Mouse (Mus musculus) right cerebral cortex, postnatal 4 days (tissue): ENCODE measurements at regions not wholly inside any gene's neighbourhood (a gene's known extent, or its start where the extent isn't known, plus 50 kb on each side); places are given as distances from the start of the nearest gene placed in this dataset.
"Not testable (repeated sequence)": the region's sequence is repeated elsewhere in the genome, so short reads cannot be mapped to it uniquely, and the experiment has no call there.

ENCODE experiments used
- DNase-seq: peaks from one replicate; pipeline ENCODE4 v3.0.0-alpha.2; 2022

DNA sequence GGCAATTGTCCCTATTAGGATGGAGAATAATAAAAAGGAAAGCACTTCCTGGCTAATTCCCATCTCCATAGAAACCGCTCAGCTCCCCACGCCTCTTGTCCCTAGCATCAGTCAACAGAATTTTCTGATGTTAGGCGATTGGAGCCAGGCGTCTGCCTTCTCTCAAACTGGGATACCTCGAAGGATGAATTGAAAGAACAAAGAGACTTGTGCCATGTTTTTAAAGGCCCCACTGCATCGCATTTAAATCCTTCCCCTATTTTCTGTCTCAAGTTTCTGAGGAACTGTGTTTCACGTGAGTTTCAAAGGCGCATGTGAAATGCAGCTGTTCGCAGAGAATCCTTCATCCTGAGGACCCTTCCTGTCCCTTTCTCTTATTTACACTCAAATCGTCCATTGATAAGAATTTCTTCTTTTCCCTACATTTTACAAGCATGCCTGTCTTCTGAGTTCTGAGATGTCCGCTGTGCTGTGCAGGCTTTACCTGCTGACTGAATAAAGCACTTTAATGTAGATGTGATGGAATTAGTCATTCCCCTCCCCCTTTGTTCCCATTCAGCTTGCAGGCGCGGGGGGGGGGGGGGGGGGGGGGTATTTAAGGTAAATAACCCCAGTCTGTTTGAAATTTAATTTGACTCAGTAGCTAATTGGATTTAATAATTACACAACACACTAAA is 1163.3 kb downstream of the A830018L16Rik start:
- DNase-seq, result no peak

DNA sequence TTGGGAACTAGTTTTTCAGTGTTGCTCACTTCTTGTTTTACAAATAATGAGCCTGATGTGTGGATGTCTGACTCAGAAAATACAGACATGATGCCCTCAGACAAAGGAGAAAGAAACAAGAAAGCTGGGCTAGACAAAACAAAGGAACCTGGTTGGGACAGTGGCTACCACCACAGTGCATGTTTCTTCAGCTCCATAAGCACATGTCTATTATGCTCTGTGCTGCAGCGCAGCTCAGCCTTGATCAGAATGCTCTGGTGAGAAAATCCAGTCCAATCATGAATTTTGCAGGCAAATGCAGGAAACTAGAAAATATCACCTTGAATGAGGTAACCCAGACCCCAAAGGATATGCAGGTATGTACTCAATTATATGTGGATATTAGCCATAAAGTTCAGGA is 1164.1 kb downstream of the A830018L16Rik start:
- no peak for DNase-seq

DNA sequence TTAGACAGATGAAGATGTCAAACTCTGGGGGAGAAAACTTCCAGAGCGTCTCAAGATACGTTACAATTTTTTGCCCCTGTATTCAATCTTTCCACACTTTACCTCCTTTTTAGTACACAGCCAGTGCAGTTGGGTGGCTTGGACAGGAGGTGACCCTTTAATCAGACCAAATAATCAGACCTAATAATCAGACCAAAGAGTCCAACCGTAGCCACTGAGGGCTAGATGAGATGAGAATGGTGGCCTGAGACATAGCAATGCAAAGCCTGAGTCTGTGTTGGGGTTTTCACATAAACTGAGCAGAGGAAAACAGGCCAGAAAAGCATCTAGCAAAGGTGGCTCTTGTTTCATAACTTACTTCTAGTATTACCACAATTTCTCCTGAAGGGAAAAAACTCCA is 1169.1 kb downstream of the A830018L16Rik start:
- no peak for DNase-seq

DNA sequence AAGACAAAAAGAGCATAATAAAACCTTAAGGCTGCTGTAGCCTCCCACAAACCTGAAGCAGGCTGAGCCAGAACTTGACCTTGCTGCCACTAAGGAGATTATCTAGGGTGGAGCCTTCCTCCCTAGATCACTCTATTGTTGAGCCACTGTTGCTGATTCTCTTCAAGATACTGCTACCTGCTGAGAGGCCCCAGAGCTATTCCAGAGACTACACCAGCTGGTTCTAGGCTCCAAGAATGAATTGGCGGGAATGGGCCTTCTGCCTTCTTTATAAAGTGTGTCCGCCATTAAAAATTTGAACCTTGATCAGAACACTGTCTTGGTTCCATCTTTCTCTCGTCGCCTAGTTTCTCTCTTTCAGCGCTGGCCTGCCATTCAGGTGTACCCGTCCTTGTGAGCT is 1173.1 kb downstream of the A830018L16Rik start:
- DNase-seq, result not testable (repeated sequence)

DNA sequence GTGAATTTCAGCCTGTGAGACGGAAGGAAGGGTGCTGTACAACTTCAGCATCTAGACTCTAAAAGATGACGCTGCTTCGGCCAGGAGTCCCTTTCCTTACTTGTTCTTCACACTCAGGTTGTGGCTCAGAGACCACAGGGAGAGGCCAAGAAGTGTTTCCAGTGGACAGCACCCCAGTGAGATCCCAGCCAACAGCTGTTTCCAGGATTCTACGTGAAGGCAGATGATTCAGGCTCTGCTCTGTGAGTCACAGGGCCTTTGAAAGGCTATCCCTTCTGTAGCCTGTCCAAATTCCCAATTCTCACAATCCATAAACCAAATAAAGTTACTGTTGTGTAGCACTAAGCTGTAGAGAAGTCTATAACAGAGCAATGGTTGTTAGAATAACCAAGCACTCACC is 1198.2 kb downstream of the A830018L16Rik start:
- DNase-seq, result no peak

DNA sequence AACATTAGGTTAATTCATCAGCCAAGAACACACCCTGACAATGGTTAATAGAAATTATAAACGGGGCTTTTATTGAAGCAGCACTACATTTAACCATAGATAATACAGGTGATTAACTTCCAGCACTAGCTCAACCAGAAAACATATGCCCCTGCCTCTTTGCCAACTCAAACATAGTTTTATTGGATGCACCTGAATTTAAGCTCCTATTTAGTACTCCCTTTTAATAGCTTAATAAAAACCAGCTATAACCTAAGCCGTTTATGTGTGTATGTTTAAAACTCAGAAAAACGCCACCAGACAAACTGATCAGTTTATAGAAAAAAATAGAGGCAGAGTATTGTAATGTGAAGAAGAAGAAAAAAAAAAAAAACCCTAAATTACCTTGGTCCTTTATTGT is 1201.4 kb downstream of the A830018L16Rik start:
- no peak for DNase-seq

DNA sequence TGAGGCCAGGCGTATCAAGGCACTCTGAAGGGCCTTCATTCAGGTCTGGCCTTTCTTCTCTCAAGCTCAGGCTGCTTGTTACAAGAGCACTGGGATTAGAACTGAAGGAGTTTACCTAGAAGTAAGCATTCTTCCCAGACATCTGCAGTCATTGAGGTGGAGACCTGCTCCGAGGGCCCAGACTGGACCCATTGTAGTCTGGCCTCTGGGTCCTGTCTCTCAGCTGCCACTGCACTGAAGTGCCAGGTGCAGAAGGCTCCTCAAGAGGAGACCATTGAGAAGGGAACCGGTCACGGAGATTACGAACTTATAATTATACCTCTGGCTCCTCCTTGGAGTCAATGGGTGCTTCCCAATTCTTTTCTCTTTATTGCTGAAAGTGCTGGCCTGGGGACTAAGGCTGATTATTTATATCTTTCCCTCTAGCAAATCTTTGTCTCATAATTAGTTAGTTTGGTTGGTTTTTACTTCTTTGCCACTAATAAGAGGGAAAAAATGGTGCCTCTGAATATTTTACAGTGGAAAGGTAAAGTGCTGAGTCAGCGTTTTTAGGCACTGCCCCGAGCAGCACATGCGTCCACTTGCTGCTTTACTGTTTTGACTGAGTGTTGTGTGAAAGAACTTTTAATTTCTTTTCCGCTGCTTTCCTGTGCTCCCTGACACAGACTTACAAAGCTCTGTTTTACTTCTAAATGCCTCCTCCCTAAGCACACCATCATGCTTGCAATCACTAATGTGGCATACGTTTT is 1202.0 kb downstream of the A830018L16Rik start:
- DNase-seq, result no peak

DNA sequence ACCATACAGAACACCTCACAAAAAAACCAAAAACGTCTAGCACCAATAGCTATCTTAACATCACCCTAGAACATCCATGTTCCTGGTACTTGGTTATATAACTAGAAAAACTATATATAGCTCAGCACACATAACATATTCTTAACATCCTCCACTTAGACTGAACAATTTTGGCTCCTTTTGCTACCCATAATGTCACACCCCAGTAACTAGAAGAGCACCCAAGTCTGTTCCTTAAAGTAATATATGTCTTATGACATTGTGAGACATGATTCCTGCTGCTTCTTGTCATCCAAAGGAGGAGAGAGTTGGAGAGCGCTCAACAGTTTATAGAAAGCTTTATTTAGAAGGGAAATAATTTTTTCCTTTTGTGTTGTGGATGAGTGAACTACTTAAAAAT is 1206.1 kb downstream of the A830018L16Rik start:
- no peak for DNase-seq

DNA sequence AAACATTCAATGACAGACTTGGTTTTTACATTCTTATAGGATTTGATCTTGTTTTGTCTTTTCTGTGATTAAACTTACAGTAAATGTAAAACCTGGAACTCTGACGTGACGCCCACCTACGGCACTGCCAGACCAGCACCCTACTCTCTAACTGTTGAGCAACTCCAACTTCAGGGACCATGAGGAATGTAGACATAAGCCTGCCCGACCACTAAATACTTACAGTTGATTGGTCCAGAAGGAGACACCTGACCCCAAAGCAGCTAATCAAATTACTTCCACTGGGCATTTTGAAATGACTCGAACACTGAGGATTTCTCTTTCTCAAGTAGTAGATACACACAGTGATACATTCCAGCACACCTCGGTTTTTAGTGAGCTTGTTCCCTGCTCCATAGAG is 1206.9 kb downstream of the A830018L16Rik start:
- no peak for DNase-seq

DNA sequence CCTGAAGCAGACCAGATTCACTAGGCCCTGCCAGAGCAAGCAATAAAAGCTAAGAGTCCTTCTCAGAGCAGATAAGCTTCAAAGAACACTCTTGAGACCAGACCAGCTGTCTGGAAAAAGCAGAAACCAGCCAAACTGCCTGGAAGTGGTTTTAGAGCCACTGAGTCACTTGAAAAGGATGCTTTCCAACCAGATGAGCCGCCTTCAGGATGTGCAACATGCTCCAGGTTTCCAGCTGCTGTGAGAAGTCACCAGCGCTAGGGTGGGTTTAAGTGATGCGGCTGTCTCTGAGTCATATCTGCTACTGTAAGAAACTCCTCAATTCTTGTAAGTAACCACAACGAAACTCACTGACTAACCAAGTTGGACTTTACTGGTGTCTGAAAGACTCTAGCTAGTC is 1209.3 kb downstream of the A830018L16Rik start:
- DNase-seq, result no peak

DNA sequence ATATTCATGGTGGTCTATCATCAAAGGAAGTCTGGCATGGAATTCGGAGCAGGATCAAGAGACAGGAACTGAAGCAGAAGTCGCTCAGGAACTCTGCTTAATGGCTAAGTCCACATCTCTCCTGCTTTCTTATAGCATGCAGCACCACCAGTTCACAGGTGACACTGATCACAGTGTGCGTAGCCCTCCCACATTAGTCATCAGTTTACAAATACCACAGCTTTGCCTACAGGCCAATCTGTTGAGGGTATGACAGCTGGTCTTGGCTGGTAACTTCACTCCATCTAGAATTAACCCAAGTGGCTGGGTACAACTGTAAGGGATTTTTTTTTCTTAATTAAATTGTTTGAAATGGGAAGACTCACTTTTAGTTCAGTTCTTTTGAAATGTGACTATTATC is 1219.1 kb downstream of the A830018L16Rik start:
- DNase-seq, result no peak

DNA sequence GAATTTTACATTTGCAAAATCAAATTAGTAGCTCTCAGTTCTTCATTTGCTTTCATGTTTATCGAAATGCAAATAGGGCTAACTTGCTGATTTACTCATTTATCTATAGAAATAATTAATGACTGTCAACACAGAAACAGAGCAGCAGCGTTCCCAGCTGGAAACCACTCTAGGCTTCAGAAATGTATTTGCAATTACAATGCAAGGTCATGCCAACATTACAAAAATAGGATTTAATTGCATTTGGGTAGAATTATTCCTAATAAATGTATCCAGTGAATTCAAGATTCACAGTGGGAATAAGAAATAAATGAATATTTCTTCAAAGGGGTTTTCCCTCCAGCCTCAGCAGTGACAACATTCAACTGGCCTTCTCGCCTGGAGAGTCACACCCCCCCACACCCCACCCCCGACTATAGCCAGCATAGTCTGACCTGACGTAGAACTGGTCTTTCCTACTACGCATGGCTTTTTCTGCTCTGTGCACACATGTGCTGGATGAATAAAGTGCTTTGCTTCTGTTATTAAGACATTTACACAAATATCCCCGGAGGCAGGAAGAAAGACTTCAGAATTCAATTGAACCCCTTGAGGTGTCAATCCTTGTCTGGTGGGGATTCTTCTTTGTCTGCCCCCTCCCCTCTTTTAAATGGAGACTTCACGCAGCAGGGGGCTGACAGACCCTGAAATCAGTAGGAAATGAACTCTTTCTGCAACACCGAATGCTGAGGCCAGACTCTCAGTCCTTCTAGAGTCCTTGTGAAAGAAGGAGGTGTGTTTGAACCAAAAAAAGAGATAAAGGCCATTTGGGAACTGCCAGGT is 1222.6 kb downstream of the A830018L16Rik start:
- DNase-seq, result no peak

DNA sequence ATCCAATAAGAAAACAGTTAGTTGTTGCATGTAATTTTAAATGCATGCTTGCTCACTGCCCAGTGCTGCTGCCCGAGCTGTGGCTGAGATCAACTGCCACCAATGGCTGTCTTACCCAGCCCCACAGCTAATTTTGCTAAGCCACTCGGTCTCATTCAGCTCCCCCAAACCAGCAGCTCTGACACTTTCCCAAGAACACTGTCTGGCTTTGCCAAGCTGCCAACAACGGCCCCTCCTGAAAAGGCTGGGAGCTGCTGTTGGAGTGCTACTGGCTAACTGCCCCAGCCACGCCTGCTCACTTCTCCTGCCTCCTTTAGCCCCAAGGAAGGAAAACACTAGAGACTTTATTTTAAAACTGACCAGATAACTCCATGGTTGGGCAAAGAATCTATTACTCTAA is 1227.1 kb downstream of the A830018L16Rik start:
- DNase-seq, result peak; percentile 3
